ENCODE assay signal across 8 mouse cellular contexts in genomic region chr14:122534017-122534924, GRCm38 (mm10). TPM values are rescaled to one million over a fixed set of nuclear protein-coding genes. Genes with fewer than 3 reads are reported as not detected.
DNase-seq lines count a peak whose midpoint lies in the region; ATAC-seq and TF ChIP-seq lines count a peak whose summit lies in the region.

TSS of gene Pcca (plus strand) at chr14:122534324.

- H3K27ac ChIP-seq in CH12.LX (ENCODE audit: insufficient read depth, low read depth) = peak within 1 kb of the TSS; percentile 46
- peak within 1 kb of the TSS; percentile 63 for H3K27ac ChIP-seq in forebrain, embryonic 12.5 days
- peak within 1 kb of the TSS; percentile 68 for H3K27ac ChIP-seq in heart, postnatal 0 days (ENCODE audit: low read depth)
- peak within 1 kb of the TSS; percentile 51 for H3K27ac ChIP-seq in liver, embryonic 16.5 days (ENCODE audit: low read length)
- H3K27ac ChIP-seq in neural tube, embryonic 13.5 days (replicated peaks) = peak within 1 kb of the TSS; percentile 52
- H3K27ac ChIP-seq in testis, adult 2 months (ENCODE audit: control insufficient read depth, insufficient read depth, low read depth, low read length) = peak within 1 kb of the TSS; percentile 16; the same call in 1 of the 2 replicates

- DNase-seq in CH12.LX (ENCODE audit: extremely low read depth) = peak; percentile 98
- DNase-seq in c-Kit-positive CD71-positive TER-119-negative erythroid progenitor cells, embryonic 14.5 days (ENCODE audit: low read depth) = peak; percentile 89
- peak; percentile 94 for DNase-seq in heart, postnatal 0 days (ENCODE audit: low spot score)
- peak; percentile 96 to 97 for DNase-seq in kidney, postnatal 4 days

- TF ChIP-seq RAD21 in CH12.LX (IDR thresholded peaks at IDR 0.05; ENCODE audit: low read depth, low read length) = no peak

- TF ChIP-seq CTCF in CH12.LX (conservative IDR thresholded peaks at IDR 0.05 in 1 of 2, IDR thresholded peaks at IDR 0.05 in 1 of 2; ENCODE audit: low read depth in 2 of 2, low read length in 2 of 2) = no peak
- TF ChIP-seq CTCF in heart, postnatal 0 days (IDR thresholded peaks at IDR 0.05; ENCODE audit: low read depth) = no peak
- no peak for TF ChIP-seq CTCF in testis, adult 2 months (IDR thresholded peaks at IDR 0.05; ENCODE audit: control insufficient read depth, insufficient read depth, insufficient replicate concordance, low read depth, low read length)

- no peaks in the 10 kb centered on the region; the same call in 1 of the 2 replicates for H3K79me2 ChIP-seq in CH12.LX (replicated peaks; ENCODE audit: control insufficient read depth, extremely low read depth, insufficient read depth, poor library complexity, severe bottlenecking)

- H3K36me3 ChIP-seq in CH12.LX (replicated peaks in 1 of 2; ENCODE audit: control insufficient read depth in 1 of 2, insufficient read depth in 1 of 2, low read length in 1 of 2) = peaks cover 0 to 6% of the 10 kb centered on the region in 2 experiments
- H3K36me3 ChIP-seq in forebrain, embryonic 12.5 days (replicated peaks) = no peaks in the 10 kb centered on the region
- no peaks in the 10 kb centered on the region for H3K36me3 ChIP-seq in heart, postnatal 0 days (replicated peaks; ENCODE audit: control insufficient read depth, insufficient read depth, low read length)
- no peaks in the 10 kb centered on the region for H3K36me3 ChIP-seq in liver, embryonic 16.5 days (ENCODE audit: control insufficient read depth, insufficient read depth)
- H3K36me3 ChIP-seq in neural tube, embryonic 13.5 days = no peaks in the 10 kb centered on the region
- H3K36me3 ChIP-seq in testis, adult 2 months (ENCODE audit: control insufficient read depth, insufficient read depth, low read length) = no peaks in the 10 kb centered on the region

- H3K9me3 ChIP-seq in CH12.LX (replicated peaks; ENCODE audit: low read length) = no peaks in the 10 kb centered on the region
- no peaks in the 10 kb centered on the region for H3K9me3 ChIP-seq in forebrain, embryonic 12.5 days
- no peaks in the 10 kb centered on the region for H3K9me3 ChIP-seq in heart, postnatal 0 days (replicated peaks; ENCODE audit: control insufficient read depth, low read length)
- H3K9me3 ChIP-seq in liver, embryonic 16.5 days (replicated peaks; ENCODE audit: control insufficient read depth, low read length) = no peaks in the 10 kb centered on the region
- no peaks in the 10 kb centered on the region for H3K9me3 ChIP-seq in neural tube, embryonic 13.5 days

- dilution Hi-C loops in CH12.LX (cut with MboI; ENCODE audit: extremely low pct_ligation_motif_present, extremely low pct_unique_long_range_greater_than_20kb, low sequenced_read_pairs) = no loop called here

- H3K4me1 ChIP-seq in CH12.LX (ENCODE audit: control insufficient read depth in 1 of 2, insufficient read depth in 2 of 2) = peaks cover 2 to 11% of the 10 kb centered on the region in 2 experiments; a peak in 3 of 4 replicates
- peaks cover 14% of the 10 kb centered on the region for H3K4me1 ChIP-seq in forebrain, embryonic 12.5 days
- H3K4me1 ChIP-seq in heart, postnatal 0 days (ENCODE audit: control insufficient read depth, insufficient read depth) = no peaks in the 10 kb centered on the region
- peaks cover 4% of the 10 kb centered on the region; the same call in 1 of the 2 replicates for H3K4me1 ChIP-seq in liver, embryonic 16.5 days (ENCODE audit: control insufficient read depth, low read depth, low read length)
- peaks cover 15% of the 10 kb centered on the region for H3K4me1 ChIP-seq in neural tube, embryonic 13.5 days (replicated peaks)
- no peaks in the 10 kb centered on the region for H3K4me1 ChIP-seq in testis, adult 2 months (ENCODE audit: control insufficient read depth, insufficient read depth, low read length)

- WGBS in forebrain, embryonic 12.5 days = 1% methylated on average over 54 of the region's 54 CpGs
- WGBS in heart, postnatal 0 days = 2% methylated on average over 54 of the region's 54 CpGs
- WGBS in liver, embryonic 16.5 days (ENCODE audit: insufficient replicate concordance) = 2% methylated on average over 54 of the region's 54 CpGs
- 1% methylated on average over 54 of the region's 54 CpGs for WGBS in neural tube, embryonic 13.5 days

- H3K9ac ChIP-seq in CH12.LX (ENCODE audit: insufficient read depth, low read depth) = peak within 1 kb of the TSS; percentile 80
- peak within 1 kb of the TSS; percentile 79 for H3K9ac ChIP-seq in forebrain, embryonic 12.5 days
- H3K9ac ChIP-seq in heart, postnatal 0 days (replicated peaks; ENCODE audit: low read depth, low read length) = peak within 1 kb of the TSS; percentile 54
- peak within 1 kb of the TSS; percentile 73 for H3K9ac ChIP-seq in liver, embryonic 16.5 days (ENCODE audit: low read depth, low read length)
- peak within 1 kb of the TSS; percentile 75 for H3K9ac ChIP-seq in neural tube, embryonic 13.5 days

- H3K4me2 ChIP-seq in CH12.LX (ENCODE audit: insufficient read depth, low read depth, poor library complexity, severe bottlenecking) = peak within 1 kb of the TSS; percentile 90
- H3K4me2 ChIP-seq in forebrain, embryonic 12.5 days = peak within 1 kb of the TSS; percentile 75
- H3K4me2 ChIP-seq in heart, postnatal 0 days (ENCODE audit: low read depth, low read length) = peak within 1 kb of the TSS; percentile 72
- peak within 1 kb of the TSS; percentile 91 for H3K4me2 ChIP-seq in liver, embryonic 16.5 days (ENCODE audit: low read depth, low read length)
- H3K4me2 ChIP-seq in neural tube, embryonic 13.5 days = peak within 1 kb of the TSS; percentile 70

- in situ Hi-C loops in CH12.LX (cut with MboI; ENCODE audit: low pct_ligation_motif_present, low pct_unique_long_range_greater_than_20kb, low sequenced_read_pairs) = no loop called here

- H3K4me3 ChIP-seq in CH12.LX (replicated peaks in 1 of 3; ENCODE audit: low read depth in 2 of 3, low read length in 2 of 3, poor library complexity in 1 of 3) = peak within 1 kb of the TSS; percentile 71 to 96 (median 83)
- peak within 1 kb of the TSS; percentile 70 for H3K4me3 ChIP-seq in forebrain, embryonic 12.5 days (replicated peaks)
- peak within 1 kb of the TSS; percentile 76 for H3K4me3 ChIP-seq in heart, postnatal 0 days (ENCODE audit: low read depth, low read length)
- H3K4me3 ChIP-seq in liver, embryonic 16.5 days (ENCODE audit: low read depth, low read length) = peak within 1 kb of the TSS; percentile 82
- peak within 1 kb of the TSS; percentile 67 for H3K4me3 ChIP-seq in neural tube, embryonic 13.5 days
- H3K4me3 ChIP-seq in testis, adult 2 months (ENCODE audit: control insufficient read depth, low read depth, low read length) = peak within 1 kb of the TSS; percentile 83

- no peaks in the 10 kb centered on the region for H3K27me3 ChIP-seq in CH12.LX (replicated peaks)
- no peaks in the 10 kb centered on the region for H3K27me3 ChIP-seq in forebrain, embryonic 12.5 days
- no peaks in the 10 kb centered on the region for H3K27me3 ChIP-seq in heart, postnatal 0 days (ENCODE audit: control insufficient read depth, insufficient read depth, low read length)
- H3K27me3 ChIP-seq in liver, embryonic 16.5 days (ENCODE audit: control insufficient read depth, insufficient read depth, low read depth, low read length) = no peaks in the 10 kb centered on the region
- H3K27me3 ChIP-seq in neural tube, embryonic 13.5 days = no peaks in the 10 kb centered on the region
- no peaks in the 10 kb centered on the region for H3K27me3 ChIP-seq in testis, adult 2 months (ENCODE audit: control insufficient read depth, insufficient read depth, low read length)

- ATAC-seq in forebrain, embryonic 12.5 days (ENCODE audit: low FRiP score) = peak; percentile 100
- peak; percentile 99 for ATAC-seq in heart, postnatal 0 days (ENCODE audit: insufficient read depth, low read depth)
- ATAC-seq in liver, embryonic 16.5 days (ENCODE audit: low read depth) = peak; percentile 99
- peak; percentile 100 for ATAC-seq in neural tube, embryonic 13.5 days (ENCODE audit: low read depth)

- peak; percentile 82 for TF ChIP-seq POLR2A in CH12.LX (IDR thresholded peaks at IDR 0.05; ENCODE audit: low read depth, low read length)
- peak; percentile 61; the same call in 1 of the 2 replicates for TF ChIP-seq POLR2A in testis, adult 2 months (IDR thresholded peaks at IDR 0.05; ENCODE audit: control insufficient read depth, low read depth, low read length)

- no peak for TF ChIP-seq EP300 in CH12.LX (IDR thresholded peaks at IDR 0.05; ENCODE audit: low read length)
- TF ChIP-seq EP300 in heart, postnatal 0 days (IDR thresholded peaks at IDR 0.05; ENCODE audit: low read depth) = no peak

TF ChIP-seq in CH12.LX, 34 proteins besides CTCF, POLR2A, EP300 and RAD21 (continues in another document):
- peak; percentile 62; the same call in 1 of the 2 replicates for TF ChIP-seq ZMIZ1 (IDR thresholded peaks at IDR 0.05; ENCODE audit: low read depth, low read length)
- no peak for TF ChIP-seq JUN (IDR thresholded peaks at IDR 0.05; ENCODE audit: insufficient read depth, low read depth, low read length)
- TF ChIP-seq MYC (IDR thresholded peaks at IDR 0.05; ENCODE audit: low read depth, low read length) = peak; percentile 47; the same call in 1 of the 2 replicates
- TF ChIP-seq SIN3A (IDR thresholded peaks at IDR 0.05; ENCODE audit: low read length) = peak; percentile 85
- TF ChIP-seq IRF4 (IDR thresholded peaks at IDR 0.05; ENCODE audit: low read depth, low read length) = peak; percentile 56
- TF ChIP-seq MAX (IDR thresholded peaks at IDR 0.05; ENCODE audit: low read length) = peak; percentile 51; the same call in 1 of the 2 replicates
- TF ChIP-seq UBTF (IDR thresholded peaks at IDR 0.05; ENCODE audit: low read depth, low read length) = peak; percentile 77; the same call in 1 of the 2 replicates
- peak; percentile 86 for TF ChIP-seq TCF12 (IDR thresholded peaks at IDR 0.05; ENCODE audit: low read depth, low read length)
- TF ChIP-seq SMC3 (IDR thresholded peaks at IDR 0.05; ENCODE audit: low read depth, low read length) = 0 out of 2 replicates have a peak, but pooled peaks have one; percentile 21
- peak; percentile 62 for TF ChIP-seq MXI1 (IDR thresholded peaks at IDR 0.05; ENCODE audit: low read depth, low read length)
- no peak for TF ChIP-seq GABPA (IDR thresholded peaks at IDR 0.05; ENCODE audit: insufficient replicate concordance, low read depth, low read length)
- TF ChIP-seq TBP (conservative IDR thresholded peaks at IDR 0.05; ENCODE audit: low read depth, low read length) = peak; percentile 82

RNA-seq across cellular contexts. Expression of gene Pcca, which starts in this region (rescaled TPM):
- total RNA-seq in CH12.LX (2012; rRNA removed) (25.8 and 39.0 TPM in 2 replicates), CH12.LX (2014; rRNA removed) (10.3 and 11.2 TPM in 2 replicates)
- polyA plus RNA-seq in CH12.LX (2012; ENCODE audit: insufficient read length, low read depth) = 23.8 and 28.4 TPM in 2 replicates
- 34.7 and 38.6 TPM in 2 replicates for polyA plus RNA-seq in forebrain, embryonic 12.5 days (2016; fragmentation: Nextera tagmentation; extraction: Ambion mirVana)
- total RNA-seq in heart, postnatal 0 days (2014; rRNA removed; ENCODE audit: low replicate concordance) = 7.1 and 17.0 TPM in 2 replicates
- 30.4 and 31.2 TPM in 2 replicates for polyA plus RNA-seq in heart, postnatal 0 days (2015; fragmentation: Nextera tagmentation; extraction: Ambion mirVana)
- polyA plus RNA-seq in liver, embryonic 16.5 days (2015; fragmentation: Nextera tagmentation; extraction: Ambion mirVana) = 17.5 and 17.7 TPM in 2 replicates
- polyA plus RNA-seq in neural tube, embryonic 13.5 days (2015; fragmentation: Nextera tagmentation; extraction: Ambion mirVana) = 28.2 and 32.0 TPM in 2 replicates
- 46.3 and 47.4 TPM in 2 replicates for polyA plus RNA-seq in testis, adult 2 months (2012; rRNA removed)

Comparison
In these comparisons a context has a peak if more than half of its experiments do, and no peak if none do; other contexts are left out.
1. Peak in every context shown above with its lines: DNase-seq, ATAC-seq, H3K4me3 ChIP-seq and H3K27ac ChIP-seq.
2. H3K27ac ChIP-seq: peak in every context shown above with its lines; median percentile 68 in heart, postnatal 0 days; 63 in forebrain, embryonic 12.5 days; 52 in neural tube, embryonic 13.5 days; 51 in liver, embryonic 16.5 days; 46 in CH12.LX; 16 in testis, adult 2 months.